Mouse (Mus musculus): Measurements from ENCODE around the gene Rnf168. TPM values are rescaled to one million over a fixed set of nuclear protein-coding genes. Genes with fewer than 3 reads are reported as not detected.

Rnf168 gene
- total and polyA plus RNA-seq, 2 experiments from 2014 or later: 26.0 to 42.5 TPM

DNA sequence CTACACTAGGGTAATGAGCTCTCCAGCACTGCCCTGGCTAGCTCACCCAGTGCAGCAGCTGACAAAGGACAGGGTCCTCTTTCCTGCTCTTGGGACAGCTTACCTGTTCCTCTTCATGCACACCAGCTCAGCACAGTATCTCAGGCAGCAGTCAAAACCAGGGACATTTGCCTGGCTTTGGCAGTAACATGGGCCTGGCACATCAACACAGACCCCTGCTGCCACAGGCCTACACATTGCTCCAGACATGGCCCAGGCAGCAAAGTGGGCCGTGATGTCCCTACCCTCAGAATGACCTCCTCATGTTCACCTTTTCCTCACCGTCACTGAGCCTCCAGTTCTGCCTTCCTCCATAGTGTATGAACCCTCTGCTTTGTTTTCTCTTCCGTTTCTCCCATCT, 73.5 kb downstream of the Rnf168 start:
- 85% methylated on average over 3 of the region's 3 CpGs for WGBS

More for the DNA sequence above, 73.5 kb downstream of the Rnf168 start:
- Histone ChIP-seq H3K36me3 (ENCODE audit: insufficient read depth, low read length) (peaks cover 5% of the 10 kb centered on the region; the same call in 1 of the 2 replicates), H3K4me3 (ENCODE audit: low read length) (no peak overlapping the region), H3K9me3 (ENCODE audit: low read length) (no peaks in the 10 kb centered on the region), H3K4me2 (ENCODE audit: low read depth, low read length) (no peak overlapping the region), H3K9ac (replicated peaks; ENCODE audit: low read length) (no peak overlapping the region), H3K4me1 (ENCODE audit: insufficient read depth, low read length) (no peaks in the 10 kb centered on the region), H3K27me3 (ENCODE audit: insufficient read depth, low read length) (no peaks in the 10 kb centered on the region), H3K27ac (no peak overlapping the region)
- DNase-seq (ENCODE audit: low spot score) (no peak), ATAC-seq (no peak)
- no peak for TF ChIP-seq CTCF (IDR thresholded peaks at IDR 0.05; ENCODE audit: low read depth)

MicroRNAs within 50 kb of the gene (microRNA counts, 519-probe panel; counts per million panel counts)
- not detected for microRNA mmu-miR-1946a

Small RNA genes lying within 50 kb of the gene (microRNA-seq; reads per million reads assigned to microRNA genes)
- gene Mir1946a: 0 reads per million in 2 experiments

Other genes starting within 250 kb of the Rnf168 start
- 21.7 and 22.5 TPM in 2 replicates for gene Pak2, start 198.1 kb upstream of the Rnf168 start, total RNA-seq (2014; rRNA removed)
- 21.8 TPM in 2 replicates for gene Pak2, start 198.1 kb upstream of the Rnf168 start, polyA plus RNA-seq (2015; fragmentation: Nextera tagmentation; extraction: Ambion mirVana)
- 46.5 and 47.3 TPM in 2 replicates for gene Pigx, start 177.7 kb upstream of the Rnf168 start, total RNA-seq (2014; rRNA removed)
- 86.7 and 93.3 TPM in 2 replicates for gene Pigx, start 177.7 kb upstream of the Rnf168 start, polyA plus RNA-seq (2015; fragmentation: Nextera tagmentation; extraction: Ambion mirVana)
- 20.1 and 28.2 TPM in 2 replicates for gene Cep19, start 177.7 kb upstream of the Rnf168 start, total RNA-seq (2014; rRNA removed)
- gene Cep19, start 177.7 kb upstream of the Rnf168 start, polyA plus RNA-seq (2015; fragmentation: Nextera tagmentation; extraction: Ambion mirVana): 55.0 and 56.0 TPM in 2 replicates
- 8.7 and 17.3 TPM in 2 replicates for gene Nrros, start 111.9 kb upstream of the Rnf168 start, total RNA-seq (2014; rRNA removed)
- gene Nrros, start 111.9 kb upstream of the Rnf168 start, polyA plus RNA-seq (2015; fragmentation: Nextera tagmentation; extraction: Ambion mirVana): 5.4 and 6.7 TPM in 2 replicates
- gene Bex6, start 97.6 kb upstream of the Rnf168 start, total RNA-seq (2014; rRNA removed): not detected in 2 replicates
- gene Bex6, start 97.6 kb upstream of the Rnf168 start, polyA plus RNA-seq (2015; fragmentation: Nextera tagmentation; extraction: Ambion mirVana): not detected in 2 replicates
- 29.1 and 30.6 TPM in 2 replicates for gene Fbxo45, start 30.3 kb upstream of the Rnf168 start, total RNA-seq (2014; rRNA removed)
- 16.0 and 16.3 TPM in 2 replicates for gene Fbxo45, start 30.3 kb upstream of the Rnf168 start, polyA plus RNA-seq (2015; fragmentation: Nextera tagmentation; extraction: Ambion mirVana)
- gene Wdr53, start 30.2 kb upstream of the Rnf168 start, total RNA-seq (2014; rRNA removed): 5.4 and 11.3 TPM in 2 replicates
- gene Wdr53, start 30.2 kb upstream of the Rnf168 start, polyA plus RNA-seq (2015; fragmentation: Nextera tagmentation; extraction: Ambion mirVana): 13.5 and 14.1 TPM in 2 replicates
- gene Smco1, start 6.0 kb upstream of the Rnf168 start, total RNA-seq (2014; rRNA removed): not detected in 2 replicates
- 0.10 TPM in 1 of 2 replicates, not detected in the other for gene Smco1, start 6.0 kb upstream of the Rnf168 start, polyA plus RNA-seq (2015; fragmentation: Nextera tagmentation; extraction: Ambion mirVana)
- 27.1 and 28.7 TPM in 2 replicates for gene Ubxn7, start 54.8 kb downstream of the Rnf168 start, total RNA-seq (2014; rRNA removed)
- 12.0 and 12.1 TPM in 2 replicates for gene Ubxn7, start 54.8 kb downstream of the Rnf168 start, polyA plus RNA-seq (2015; fragmentation: Nextera tagmentation; extraction: Ambion mirVana)
- 0.65 TPM in 1 of 2 replicates, not detected in the other for gene Tm4sf19, start 123.0 kb downstream of the Rnf168 start, total RNA-seq (2014; rRNA removed)
- not detected in 2 replicates for gene Tm4sf19, start 123.0 kb downstream of the Rnf168 start, polyA plus RNA-seq (2015; fragmentation: Nextera tagmentation; extraction: Ambion mirVana)
- gene Tctex1d2, start 142.2 kb downstream of the Rnf168 start, total RNA-seq (2014; rRNA removed): 8.7 and 8.8 TPM in 2 replicates
- gene Tctex1d2, start 142.2 kb downstream of the Rnf168 start, polyA plus RNA-seq (2015; fragmentation: Nextera tagmentation; extraction: Ambion mirVana): 53.7 and 54.5 TPM in 2 replicates
- 49.3 and 49.4 TPM in 2 replicates for gene Pcyt1a, start 153.5 kb downstream of the Rnf168 start, total RNA-seq (2014; rRNA removed)
- gene Pcyt1a, start 153.5 kb downstream of the Rnf168 start, polyA plus RNA-seq (2015; fragmentation: Nextera tagmentation; extraction: Ambion mirVana): 47.6 and 52.5 TPM in 2 replicates
- gene Slc51a, start 210.4 kb downstream of the Rnf168 start, total RNA-seq (2014; rRNA removed): not detected in 2 replicates
- gene Slc51a, start 210.4 kb downstream of the Rnf168 start, polyA plus RNA-seq (2015; fragmentation: Nextera tagmentation; extraction: Ambion mirVana): 0.16 TPM in 1 of 2 replicates, not detected in the other
- gene Zdhhc19, start 218.8 kb downstream of the Rnf168 start, total RNA-seq (2014; rRNA removed): not detected in 2 replicates
- gene Zdhhc19, start 218.8 kb downstream of the Rnf168 start, polyA plus RNA-seq (2015; fragmentation: Nextera tagmentation; extraction: Ambion mirVana): 0.33 and 0.52 TPM in 2 replicates

Measured in hindbrain, postnatal 0 days (tissue).